Mouse (Mus musculus): ENCODE results near the gene Gm11172. TPM values are rescaled to one million over a fixed set of nuclear protein-coding genes. Genes with fewer than 3 reads are reported as not detected.

Gene Gm11172
- total RNA-seq, 2 experiments from 2014 or later = not detected

DNA sequence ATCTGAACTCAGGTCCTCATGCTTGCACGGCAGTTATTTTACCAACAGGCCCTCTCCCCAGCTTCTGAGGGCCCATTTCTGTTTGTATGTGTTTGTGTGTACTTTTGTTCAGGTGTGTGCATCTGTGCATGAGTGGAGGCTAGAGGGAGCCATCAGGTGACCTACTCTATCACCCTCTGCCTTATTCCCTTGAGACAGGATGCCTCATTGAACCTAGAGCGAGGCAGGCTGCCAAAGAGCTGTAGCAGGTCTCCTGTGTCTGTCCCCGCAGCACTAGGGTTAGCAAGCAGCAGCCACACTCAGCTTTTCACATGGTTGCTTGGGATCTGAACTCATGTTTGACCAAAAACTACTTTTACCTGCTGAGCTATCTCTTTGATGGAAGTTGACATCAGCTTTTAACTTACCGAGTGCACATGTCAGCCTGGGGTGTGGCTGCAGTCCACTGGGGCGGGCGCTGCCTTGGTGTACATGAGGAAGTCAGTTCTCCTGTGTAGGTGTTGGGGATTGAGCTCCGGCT, 47.1 kb downstream of the Gm11172 start:
- intact Hi-C loops (cut with DNase I) = no loop called here
- no peak for DNase-seq

DNA sequence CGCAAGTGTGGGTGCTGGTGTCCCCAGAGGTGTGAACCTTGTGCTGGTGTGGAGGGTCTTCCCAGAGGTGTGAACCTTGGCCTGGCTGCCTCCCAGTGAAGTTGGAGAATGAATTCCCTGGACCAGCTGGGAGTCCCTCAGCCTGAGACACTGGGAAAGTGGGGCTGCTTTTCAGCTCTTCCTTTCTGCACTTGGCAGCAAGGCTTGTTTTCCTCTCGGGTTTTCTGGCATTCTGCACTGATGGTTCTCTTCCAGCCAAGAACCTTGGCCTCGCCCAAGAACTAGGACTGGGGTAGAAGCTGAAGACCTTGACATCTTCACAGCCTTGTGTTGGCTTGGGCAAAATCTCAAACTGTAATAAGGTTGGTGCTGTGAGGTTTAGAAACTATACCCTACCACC, 48.7 kb downstream of the Gm11172 start:
- intact Hi-C loops (cut with DNase I) = no loop called here

More for the DNA sequence above, 48.7 kb downstream of the Gm11172 start:
- DNase-seq = peak; percentile 55 to 57

Other genes with a start within 250 kb of the Gm11172 start
- 1 to 10 TPM; 1.2 to 1.5 TPM for gene Socs1, start 27.4 kb upstream of the Gm11172 start, total RNA-seq (2021)
- not detected for gene Tnp2, start 24.3 kb upstream of the Gm11172 start, total RNA-seq (2021)
- not detected for gene Prm3, start 22.0 kb upstream of the Gm11172 start, total RNA-seq (2021)
- not detected for gene Prm2, start 16.8 kb upstream of the Gm11172 start, total RNA-seq (2021)
- not detected for gene Prm1, start 7.1 kb upstream of the Gm11172 start, total RNA-seq (2021)
- gene Rmi2, start 22.1 kb downstream of the Gm11172 start, total RNA-seq (2021) = 1 to 10 TPM; 2.0 TPM
- 10 to 100 TPM; 45.9 to 47.7 TPM for gene Snn, start 248.0 kb downstream of the Gm11172 start, total RNA-seq (2021)

Data from heart, postnatal 10 days (tissue).